Mouse (Mus musculus) layer of hippocampus, adult 11-12 months (tissue): ENCODE results near the gene Il31ra.

Experiments used
- DNase-seq: peaks from one replicate; pipeline ENCODE4 v3.0.0; 2022; ENCODE audit warnings: low spot score

Il31ra gene

GRCm38 (mm10) chr13:112560554-112561138 lies 33.5 kb downstream of the Il31ra start:
- no peak for DNase-seq

- DNase-seq: no peak
Measured at GRCm38 (mm10) chr13:112556501-112556900, 37.7 kb downstream of the Il31ra start.

- DNase-seq: no peak
Measured at GRCm38 (mm10) chr13:112553304-112553703, 40.9 kb downstream of the Il31ra start.

GRCm38 (mm10) chr13:112551641-112552548 lies 42.3 kb downstream of the Il31ra start:
- no peak for DNase-seq

- no peak for DNase-seq
Measured at GRCm38 (mm10) chr13:112541223-112541975, 52.8 kb downstream of the Il31ra start.

- DNase-seq: no peak
Measured at GRCm38 (mm10) chr13:112540616-112541015, 53.5 kb downstream of the Il31ra start.

- DNase-seq: no peak
Measured at GRCm38 (mm10) chr13:112537065-112537464, 57.1 kb downstream of the Il31ra start.

- DNase-seq: no peak
Measured at GRCm38 (mm10) chr13:112536611-112537010, 57.5 kb downstream of the Il31ra start.

- no peak for DNase-seq
Measured at GRCm38 (mm10) chr13:112533556-112533955, 60.6 kb downstream of the Il31ra start.

GRCm38 (mm10) chr13:112532235-112532634 lies 61.9 kb downstream of the Il31ra start:
- no peak for DNase-seq

GRCm38 (mm10) chr13:112529893-112530292 lies 64.3 kb downstream of the Il31ra start:
- DNase-seq: peak; percentile 66

- DNase-seq: no peak
Measured at GRCm38 (mm10) chr13:112527186-112527585, 67.0 kb downstream of the Il31ra start.

GRCm38 (mm10) chr13:112523346-112523970 lies 70.7 kb downstream of the Il31ra start:
- DNase-seq: no peak

- no peak for DNase-seq
Measured at GRCm38 (mm10) chr13:112522896-112523295, 71.3 kb downstream of the Il31ra start.

- DNase-seq: no peak
Measured at GRCm38 (mm10) chr13:112522261-112522660, 71.9 kb downstream of the Il31ra start.

- DNase-seq: no peak
Measured at GRCm38 (mm10) chr13:112514546-112514945, 79.6 kb downstream of the Il31ra start.

- DNase-seq: no peak
Measured at GRCm38 (mm10) chr13:112512824-112513223, 81.3 kb downstream of the Il31ra start.

- DNase-seq: no peak
Measured at GRCm38 (mm10) chr13:112511810-112512209, 82.3 kb downstream of the Il31ra start.

GRCm38 (mm10) chr13:112511261-112511660 lies 82.9 kb downstream of the Il31ra start:
- DNase-seq: no peak

- DNase-seq: no peak
Measured at GRCm38 (mm10) chr13:112510437-112511212, 83.5 kb downstream of the Il31ra start.

- DNase-seq: peak; percentile 64
Measured at GRCm38 (mm10) chr13:112509465-112509864, 84.7 kb downstream of the Il31ra start.
